Mouse (Mus musculus) adrenal gland, postnatal 14 days (tissue): ENCODE results near the gene Sgce. TPM values are rescaled to one million over a fixed set of nuclear protein-coding genes. Genes with fewer than 3 reads are reported as not detected.

Source experiments
- DNase-seq: peaks from one replicate; pipeline ENCODE4 v3.0.0; 2021; ENCODE audit warnings: mixed read lengths
- total RNA-seq: library from RNA; stranded (reverse); gene quantifications from 2 replicates; pipeline ENCODE4 v1.2.3, GENCODE M21; 2021

The Sgce gene
- total RNA-seq, 1 experiment from 2014 or later = 60.8 TPM

GRCm38 (mm10) chr6:4652596-4653134 lies 94.3 kb downstream of the Sgce start:
- no peak for DNase-seq

GRCm38 (mm10) chr6:4647351-4647750 lies 99.7 kb downstream of the Sgce start:
- DNase-seq = no peak

DNA sequence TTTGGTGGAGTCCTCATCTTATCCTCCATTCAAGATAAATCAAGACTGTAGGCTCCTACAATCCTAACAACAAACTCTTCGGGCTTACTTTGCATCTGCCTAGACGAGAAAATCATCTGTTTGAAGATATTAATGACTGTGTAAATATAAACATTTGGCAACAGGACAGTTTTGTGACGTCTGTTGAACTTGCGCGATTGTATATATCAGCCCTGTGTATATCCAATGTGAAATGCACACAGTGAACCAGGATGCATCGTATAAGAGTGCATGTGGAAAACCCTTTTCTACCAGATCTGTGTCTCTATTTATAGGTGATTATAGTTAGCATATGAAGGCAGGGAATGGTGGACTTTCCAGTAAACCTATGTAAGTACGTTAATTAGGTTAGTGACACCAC lies 104.9 kb downstream of the Sgce start:
- DNase-seq = no peak

GRCm38 (mm10) chr6:4634804-4635203 lies 112.2 kb downstream of the Sgce start:
- no peak for DNase-seq

GRCm38 (mm10) chr6:4633189-4633588 lies 113.8 kb downstream of the Sgce start:
- no peak for DNase-seq

- DNase-seq = no peak
Measured at GRCm38 (mm10) chr6:4631464-4631863, 115.5 kb downstream of the Sgce start.

Other genes starting within 250 kb of the Sgce start
- 287 and 366 TPM in 2 replicates for gene Col1a2, start 242.4 kb downstream of the Sgce start, total RNA-seq
- 32.3 and 35.3 TPM in 2 replicates for gene Casd1, start 146.4 kb downstream of the Sgce start, total RNA-seq
- gene Peg10, start 99 bp upstream of the Sgce start, total RNA-seq = 461 and 472 TPM in 2 replicates
- gene Ppp1r9a, start 155.7 kb upstream of the Sgce start, total RNA-seq = 36.3 and 39.6 TPM in 2 replicates